Mouse (Mus musculus) adrenal gland, adult 18-20 months (tissue): ENCODE measurements around the gene Ube2r2. TPM values are rescaled to one million over a fixed set of nuclear protein-coding genes. Genes with fewer than 3 reads are reported as not detected.

Source experiments
- DNase-seq, 2 experiments: peaks; one replicate each; pipeline ENCODE4 v3.0.0; 2021 to 2022; ENCODE audit warnings: low spot score in 2 of 2
- total RNA-seq, 2 experiments: library from RNA; stranded (reverse); gene quantifications; 1 replicate in 1 of 2; 2 replicates in 1 of 2; pipeline ENCODE4 v1.2.3; 2021

Gene Ube2r2
- total RNA-seq, 2 experiments from 2014 or later: 82.4 to 98.4 TPM

- no peak for DNase-seq
Measured at GRCm38 (mm10) chr4:41116817-41117216, 18.7 kb upstream of the Ube2r2 start.

GRCm38 (mm10) chr4:41118706-41119292 lies 16.7 kb upstream of the Ube2r2 start:
- DNase-seq: peak; percentile 56 to 74

GRCm38 (mm10) chr4:41124180-41124951 lies 11.2 kb upstream of the Ube2r2 start, which contains the start of gene Nol6:
TSS of gene Nol6 (minus strand) at chr4:41124455.
- peak; percentile 84 to 88 for DNase-seq

- DNase-seq: peak; percentile 58 to 59
Measured at GRCm38 (mm10) chr4:41129406-41129805, 6.1 kb upstream of the Ube2r2 start.

- DNase-seq: no peak
Measured at GRCm38 (mm10) chr4:41129836-41130235, 5.7 kb upstream of the Ube2r2 start.

- no peak for DNase-seq
Measured at GRCm38 (mm10) chr4:41132471-41132870, 3.1 kb upstream of the Ube2r2 start.

GRCm38 (mm10) chr4:41133529-41134291 lies 1.8 kb upstream of the Ube2r2 start:
- no peak for DNase-seq

GRCm38 (mm10) chr4:41134935-41135710 lies 420 bp upstream of the Ube2r2 start:
- DNase-seq: peak; percentile 69 to 77

GRCm38 (mm10) chr4:41136454-41136805 lies 887 bp downstream of the Ube2r2 start:
- peak in 1 of 2 experiments; percentile 50 for DNase-seq

GRCm38 (mm10) chr4:41136811-41137210 lies 1.3 kb downstream of the Ube2r2 start:
- no peak for DNase-seq

- no peak for DNase-seq
Measured at GRCm38 (mm10) chr4:41140174-41140875, 4.8 kb downstream of the Ube2r2 start.

GRCm38 (mm10) chr4:41142601-41143000 lies 7.1 kb downstream of the Ube2r2 start:
- no peak for DNase-seq

GRCm38 (mm10) chr4:41149891-41150290 lies 14.3 kb downstream of the Ube2r2 start:
- no peak for DNase-seq

- no peak for DNase-seq
Measured at GRCm38 (mm10) chr4:41151186-41151585, 15.6 kb downstream of the Ube2r2 start.

- DNase-seq: peak in 1 of 2 experiments; percentile 28
Measured at GRCm38 (mm10) chr4:41153146-41153545, 17.6 kb downstream of the Ube2r2 start.

- no peak for DNase-seq
Measured at GRCm38 (mm10) chr4:41156961-41157360, 21.4 kb downstream of the Ube2r2 start.

GRCm38 (mm10) chr4:41158251-41158650 lies 22.7 kb downstream of the Ube2r2 start:
- DNase-seq: no peak

GRCm38 (mm10) chr4:41161232-41161631 lies 25.7 kb downstream of the Ube2r2 start:
- DNase-seq: no peak

- no peak for DNase-seq
Measured at GRCm38 (mm10) chr4:41164974-41165373, 29.4 kb downstream of the Ube2r2 start.

GRCm38 (mm10) chr4:41165693-41166475 lies 30.3 kb downstream of the Ube2r2 start:
- DNase-seq: peak; percentile 70 to 81
